Mouse (Mus musculus) liver, postnatal 0 days (tissue): Measurements from ENCODE around the gene Krtcap2. TPM values are rescaled to one million over a fixed set of nuclear protein-coding genes. Genes with fewer than 3 reads are reported as not detected.

Experiments
- ATAC-seq: fragments of 200-750 bp; cut with Nextera tagmentation; 2 replicates; pipeline ENCODE4 v1.8.0; 2017; ENCODE audit warnings: mild to moderate bottlenecking, moderate library complexity
- DNase-seq: peaks from one replicate; pipeline ENCODE4 v3.0.0-alpha.2; 2016
- H3K27ac ChIP-seq: fragments of 300-500 bp; sonication (generic); 2 replicates; pipeline ENCODE4 v1.5.1; 2014; ENCODE audit warnings: antibody characterized with exemption, moderate library complexity, mild to moderate bottlenecking, low read depth
- H3K27me3 ChIP-seq: fragments of 300-500 bp; sonication (generic); 2 replicates; pipeline ENCODE4 v1.6.1; 2014; ENCODE audit warnings: low read length, control low read depth, mixed read lengths; ENCODE audit not compliant: insufficient read depth
- H3K36me3 ChIP-seq: fragments of 300-500 bp; sonication (generic); replicated peaks from 2 replicates; pipeline ENCODE4 v1.6.1; 2014; ENCODE audit warnings: mild to moderate bottlenecking, control low read depth, low read length, moderate library complexity, mixed read lengths; ENCODE audit not compliant: insufficient read depth
- H3K4me1 ChIP-seq: fragments of 300-500 bp; sonication (generic); 2 replicates; pipeline ENCODE4 v1.6.1; 2014; ENCODE audit warnings: antibody characterized with exemption, mild to moderate bottlenecking, control low read depth; ENCODE audit not compliant: insufficient read depth
- H3K4me2 ChIP-seq: fragments of 300-500 bp; sonication (generic); 2 replicates; pipeline ENCODE4 v1.6.1; 2014; ENCODE audit warnings: low read depth, mild to moderate bottlenecking, low read length, moderate library complexity, mixed read lengths
- H3K4me3 ChIP-seq: fragments of 300-500 bp; sonication (generic); 2 replicates; pipeline ENCODE4 v1.5.1; 2014; ENCODE audit warnings: low read depth, low read length
- H3K9ac ChIP-seq: fragments of 300-500 bp; sonication (generic); replicated peaks from 2 replicates; pipeline ENCODE4 v1.6.1; 2014; ENCODE audit warnings: mild to moderate bottlenecking, moderate library complexity
- H3K9me3 ChIP-seq: fragments of 300-500 bp; sonication (generic); 2 replicates; pipeline ENCODE4 v1.6.1; 2016; ENCODE audit warnings: mild to moderate bottlenecking, control low read depth, low read length, mixed read lengths
- CTCF ChIP-seq: sonication (generic); IDR thresholded peaks from 2 replicates; pipeline ENCODE4 v1.5.1; 2016; ENCODE audit warnings: antibody characterized with exemption, low read depth
- EP300 ChIP-seq: IDR thresholded peaks from 2 replicates; pipeline ENCODE4 v1.6.1; 2016; ENCODE audit warnings: antibody characterized with exemption, low read depth, mild to moderate bottlenecking
- WGBS: fragments of 180-500 bp; shearing (Covaris S2); extraction: QIAGEN DNeasy Blood & Tissue Kit; methylation state at CpG from one replicate; pipeline ENCODE4 v1.1.7; 2014; ENCODE audit not compliant: insufficient replicate concordance; 5-methylcytosine and 5-hydroxymethylcytosine counted together
- polyA plus RNA-seq: library from polyadenylated mRNA; unstranded; fragments of >200 nt; fragmentation: Nextera tagmentation; extraction: Ambion mirVana; gene quantifications from 2 replicates; pipeline ENCODE4 v1.2.1, GENCODE M21; 2015

Krtcap2 gene
- polyA plus RNA-seq, 1 experiment from 2014 or later: 141 TPM

GRCm38 (mm10) chr3:89242331-89242895 is 3.4 kb upstream of the Krtcap2 start:
- no peak overlapping the region for H3K27ac ChIP-seq
- H3K4me1 ChIP-seq: peaks cover 30% of the 10 kb centered on the region
- H3K4me3 ChIP-seq: no peak overlapping the region
- H3K27me3 ChIP-seq: peaks cover 14% of the 10 kb centered on the region
- DNase-seq: peak; percentile 79
- no peaks in the 10 kb centered on the region for H3K9me3 ChIP-seq
- no peak for ATAC-seq
- H3K4me2 ChIP-seq: no peak overlapping the region
- H3K36me3 ChIP-seq: no peaks in the 10 kb centered on the region
- peak; percentile 85 for TF ChIP-seq CTCF
- no peak for TF ChIP-seq EP300
- WGBS: 58% methylated on average over 9 of the region's 9 CpGs
- no peak overlapping the region for H3K9ac ChIP-seq

- no peaks in the 10 kb centered on the region for H3K9me3 ChIP-seq
- peaks cover 14% of the 10 kb centered on the region for H3K27me3 ChIP-seq
- H3K4me1 ChIP-seq: peaks cover 36% of the 10 kb centered on the region
- TF ChIP-seq CTCF (peak; percentile 61), EP300 (no peak)
- no peak overlapping the region for H3K27ac ChIP-seq
- no peak overlapping the region for H3K9ac ChIP-seq
- 17% methylated on average over 14 of the region's 14 CpGs for WGBS
- 0 out of 2 replicates have a peak, but pooled peaks have one; percentile 34 for ATAC-seq
- no peaks in the 10 kb centered on the region for H3K36me3 ChIP-seq
- no peak overlapping the region for H3K4me3 ChIP-seq
- peak; percentile 69 for DNase-seq
- peak overlapping the region; percentile 28; the same call in 1 of the 2 replicates for H3K4me2 ChIP-seq
These were observed 2.2 kb upstream of the Krtcap2 start for GRCm38 (mm10) chr3:89243609-89244008.

- H3K9me3 ChIP-seq: no peaks in the 10 kb centered on the region
- peak overlapping the region; percentile 22; the same call in 1 of the 2 replicates for H3K4me3 ChIP-seq
- no peak overlapping the region for H3K9ac ChIP-seq
- peak overlapping the region; percentile 89 for H3K4me2 ChIP-seq
- H3K27ac ChIP-seq: no peak overlapping the region
- 24% methylated on average over 24 of the region's 25 CpGs for WGBS
- no peak for TF ChIP-seq EP300
- peak; percentile 24 for TF ChIP-seq CTCF
- no peak for ATAC-seq
- H3K4me1 ChIP-seq: peaks cover 36% of the 10 kb centered on the region
- H3K36me3 ChIP-seq: 0 out of 2 replicates have a peak, but pooled peaks cover 2% of the 10 kb centered on the region
- DNase-seq: no peak
- H3K27me3 ChIP-seq: peaks cover 14% of the 10 kb centered on the region
These were observed 1.4 kb upstream of the Krtcap2 start for GRCm38 (mm10) chr3:89244158-89244981.

- peaks cover 14% of the 10 kb centered on the region for H3K27me3 ChIP-seq
- peaks cover 36% of the 10 kb centered on the region for H3K4me1 ChIP-seq
- peak overlapping the region; percentile 22; the same call in 1 of the 2 replicates for H3K4me3 ChIP-seq
- H3K9ac ChIP-seq: no peak overlapping the region
- H3K9me3 ChIP-seq: no peaks in the 10 kb centered on the region
- H3K27ac ChIP-seq: no peak overlapping the region
- DNase-seq (no peak), ATAC-seq (no peak)
- peak overlapping the region; percentile 89 for H3K4me2 ChIP-seq
- under 1% methylated on average over 18 of the region's 26 CpGs for WGBS
- H3K36me3 ChIP-seq: peaks cover 5% of the 10 kb centered on the region; the same call in 1 of the 2 replicates
- TF ChIP-seq EP300 (no peak), CTCF (no peak)
These were observed 631 bp upstream of the Krtcap2 start for GRCm38 (mm10) chr3:89244982-89245687.

DNA sequence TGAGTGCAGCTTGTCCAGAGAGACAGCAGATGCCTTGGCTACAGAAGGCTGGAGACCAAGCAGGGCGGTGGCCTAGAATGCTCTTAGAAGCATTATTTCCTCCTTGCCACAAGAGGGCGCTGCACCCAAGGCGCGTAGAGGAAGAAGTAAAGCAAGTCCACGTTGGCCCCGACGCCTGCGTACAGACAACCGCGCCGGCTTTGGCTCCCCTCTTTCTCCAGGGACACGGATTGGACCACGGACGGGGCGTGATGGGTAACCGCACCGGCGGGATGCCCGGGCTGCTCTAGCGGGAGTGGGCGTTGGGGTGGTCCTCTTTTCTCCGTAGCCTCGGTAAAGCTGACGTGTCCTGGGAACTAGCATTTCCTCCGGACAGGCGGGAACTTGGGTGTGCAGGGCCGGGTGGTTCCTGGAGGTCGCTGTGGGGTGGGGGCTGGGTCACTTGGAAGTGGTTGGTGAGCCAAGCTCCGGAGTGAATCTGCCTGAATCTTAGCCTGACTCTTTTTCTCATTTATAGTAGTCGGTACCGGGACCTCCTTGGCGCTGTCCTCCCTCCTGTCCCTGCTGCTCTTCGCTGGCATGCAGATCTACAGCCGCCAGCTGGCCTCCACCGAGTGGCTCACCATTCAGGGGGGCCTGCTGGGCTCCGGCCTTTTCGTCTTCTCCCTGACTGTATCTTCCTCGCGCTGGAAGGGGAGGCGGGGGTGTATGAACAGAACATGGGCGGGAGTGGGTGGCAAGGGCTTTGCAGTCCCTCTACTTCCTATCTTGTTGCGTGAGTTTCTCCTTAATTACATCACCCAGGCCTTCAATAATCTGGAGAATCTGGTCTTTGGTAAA is 715 bp downstream of the Krtcap2 start, which contains the start of gene Trim46:
Gene Trim46, minus strand, starts transcription at position 49 of the 840 bp plus-strand sequence.
- no peak for TF ChIP-seq EP300
- TF ChIP-seq CTCF: peak; percentile 99
- ATAC-seq: peak; percentile 57
- 1% methylated on average over 40 of the region's 42 CpGs for WGBS
- Histone ChIP-seq H3K9ac (peak within 1 kb of the TSS; percentile 70), H3K4me2 (peak within 1 kb of the TSS; percentile 89), H3K27me3 (peaks cover 14% of the 10 kb centered on the region), H3K4me3 (peak within 1 kb of the TSS; percentile 65), H3K4me1 (peaks cover 46% of the 10 kb centered on the region), H3K27ac (peak within 1 kb of the TSS; percentile 64), H3K9me3 (no peaks in the 10 kb centered on the region), H3K36me3 (peaks cover 5% of the 10 kb centered on the region; the same call in 1 of the 2 replicates)
- DNase-seq: peak; percentile 89
